Mouse (Mus musculus): ENCODE data around the gene Rasl10b.

Rasl10b gene

GRCm38 (mm10) chr11:83439426-83440060 is 30.6 kb downstream of the Rasl10b start:
- Histone ChIP-seq H3K9me3 (ENCODE audit: low read length) (peaks cover 15% of the 10 kb centered on the region), H3K4me1 (replicated peaks; ENCODE audit: low read depth, low read length) (peaks cover 22% of the 10 kb centered on the region), H3K27me3 (ENCODE audit: insufficient read depth, low read length) (peaks cover 79% of the 10 kb centered on the region), H3K4me3 (replicated peaks; ENCODE audit: low read length) (no peak overlapping the region), H3K36me3 (ENCODE audit: insufficient read depth, low read length) (no peaks in the 10 kb centered on the region)
- no peak for TF ChIP-seq POU5F1 (IDR thresholded peaks at IDR 0.05; ENCODE audit: borderline replicate concordance, low read length)
- TF ChIP-seq CTCF (conservative IDR thresholded peaks at IDR 0.05; ENCODE audit: low read length) = no peak
- TF ChIP-seq NANOG (IDR thresholded peaks at IDR 0.05; ENCODE audit: borderline replicate concordance, low read length) = no peak

GRCm38 (mm10) chr11:83440081-83441064 is 31.4 kb downstream of the Rasl10b start:
- TF ChIP-seq POU5F1 (IDR thresholded peaks at IDR 0.05; ENCODE audit: borderline replicate concordance, low read length) (no peak), NANOG (IDR thresholded peaks at IDR 0.05; ENCODE audit: borderline replicate concordance, low read length) (no peak), CTCF (conservative IDR thresholded peaks at IDR 0.05; ENCODE audit: low read length) (peak; percentile 81)
- H3K27me3 ChIP-seq (ENCODE audit: insufficient read depth, low read length) = peaks cover 80% of the 10 kb centered on the region
- H3K4me3 ChIP-seq (replicated peaks; ENCODE audit: low read length) = peak overlapping the region; percentile 84
- peaks cover 15% of the 10 kb centered on the region for H3K9me3 ChIP-seq (ENCODE audit: low read length)
- H3K36me3 ChIP-seq (ENCODE audit: insufficient read depth, low read length) = no peaks in the 10 kb centered on the region
- peaks cover 29% of the 10 kb centered on the region for H3K4me1 ChIP-seq (replicated peaks; ENCODE audit: low read depth, low read length)

DNA sequence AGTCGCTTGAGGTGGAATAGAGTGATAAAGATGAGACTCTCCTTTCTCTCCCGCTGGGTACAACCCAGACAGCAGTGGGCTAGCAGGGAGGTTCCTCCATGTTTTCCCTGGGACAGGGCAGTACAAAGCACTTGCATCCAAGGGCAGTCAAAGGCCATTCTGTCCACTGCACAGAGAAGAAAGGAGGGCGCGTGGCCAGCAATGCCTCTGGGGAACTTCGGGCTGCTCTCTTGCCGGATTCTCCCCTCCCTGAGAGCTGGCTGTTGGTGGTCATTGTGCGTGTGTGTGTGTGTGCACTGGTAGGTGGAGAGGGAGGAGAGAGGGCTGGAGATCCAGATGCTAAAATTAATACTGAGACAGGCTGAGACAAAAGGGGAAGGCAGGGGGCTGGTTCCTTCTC is 32.3 kb downstream of the Rasl10b start:
- no peak for TF ChIP-seq POU5F1 (IDR thresholded peaks at IDR 0.05; ENCODE audit: borderline replicate concordance, low read length)
- H3K36me3 ChIP-seq (ENCODE audit: insufficient read depth, low read length) = no peaks in the 10 kb centered on the region
- no peak overlapping the region for H3K4me3 ChIP-seq (replicated peaks; ENCODE audit: low read length)
- peaks cover 29% of the 10 kb centered on the region for H3K4me1 ChIP-seq (replicated peaks; ENCODE audit: low read depth, low read length)
- peaks cover 15% of the 10 kb centered on the region for H3K9me3 ChIP-seq (ENCODE audit: low read length)
- peaks cover 83% of the 10 kb centered on the region for H3K27me3 ChIP-seq (ENCODE audit: insufficient read depth, low read length)

DNA sequence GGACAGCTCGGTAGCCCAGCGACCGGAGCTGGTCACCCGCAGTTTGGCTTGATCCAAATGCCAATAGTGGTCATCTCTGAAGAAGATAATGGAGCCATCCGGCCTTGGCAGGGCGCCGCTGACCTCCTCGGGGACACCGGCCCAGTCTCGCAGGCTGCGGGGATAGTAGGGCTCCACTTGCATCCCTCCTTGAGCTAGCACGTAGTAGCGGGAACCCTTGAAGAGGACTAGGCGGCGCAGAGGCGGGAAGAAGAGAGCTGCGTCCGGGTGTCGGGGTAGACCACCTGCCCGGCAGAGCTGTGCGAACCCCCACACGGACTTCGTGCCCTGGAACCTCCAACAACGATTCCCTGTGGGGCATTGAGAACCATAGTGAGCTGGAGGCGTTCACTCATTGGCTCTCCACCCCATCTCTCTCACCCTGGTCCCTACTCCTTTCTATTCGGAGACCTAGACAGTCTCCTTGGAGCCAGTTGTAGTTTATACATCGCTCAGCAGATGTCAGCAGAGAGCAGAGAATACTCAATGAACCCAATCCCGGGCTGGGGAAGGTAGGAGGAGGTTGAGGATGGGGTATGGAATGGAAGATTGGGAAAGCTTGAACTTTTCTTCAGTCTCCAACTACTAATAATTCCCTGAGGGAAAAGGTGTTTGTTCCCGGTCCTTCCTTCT is 33.8 kb downstream of the Rasl10b start:
- TF ChIP-seq POU5F1 (IDR thresholded peaks at IDR 0.05; ENCODE audit: borderline replicate concordance, low read length) (no peak), CTCF (conservative IDR thresholded peaks at IDR 0.05; ENCODE audit: low read length) (peak; percentile 96)
- no peaks in the 10 kb centered on the region for H3K36me3 ChIP-seq (ENCODE audit: insufficient read depth, low read length)
- H3K9me3 ChIP-seq (ENCODE audit: low read length) = peaks cover 15% of the 10 kb centered on the region
- peak overlapping the region; percentile 70 for H3K4me3 ChIP-seq (replicated peaks; ENCODE audit: low read length)
- H3K4me1 ChIP-seq (replicated peaks; ENCODE audit: low read depth, low read length) = peaks cover 39% of the 10 kb centered on the region
- H3K27me3 ChIP-seq (ENCODE audit: insufficient read depth, low read length) = peaks cover 87% of the 10 kb centered on the region

DNA sequence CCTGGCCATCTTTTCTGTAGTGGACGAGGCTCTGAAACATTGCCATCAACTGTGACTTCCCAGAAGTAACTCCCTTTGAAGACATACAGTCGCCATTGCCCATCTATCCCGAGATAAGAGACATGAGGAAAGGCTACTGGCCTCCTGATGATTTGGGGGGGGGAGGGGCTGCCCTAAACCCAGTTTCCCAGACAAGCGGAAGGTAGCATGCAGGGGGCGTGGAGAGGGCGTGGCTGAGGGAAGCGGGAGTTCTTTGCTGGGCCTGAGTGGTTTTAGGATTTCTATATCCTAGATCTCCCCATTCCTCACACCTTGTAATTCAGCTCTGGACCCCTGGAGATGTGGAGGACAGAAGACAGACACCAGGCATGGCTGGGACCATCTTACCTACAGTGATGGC is 34.9 kb downstream of the Rasl10b start:
- H3K36me3 ChIP-seq (ENCODE audit: insufficient read depth, low read length) = no peaks in the 10 kb centered on the region

GRCm38 (mm10) chr11:83445001-83445400 is 36.1 kb downstream of the Rasl10b start:
- H3K4me1 ChIP-seq (replicated peaks; ENCODE audit: low read depth, low read length) = peaks cover 62% of the 10 kb centered on the region
- H3K4me3 ChIP-seq (replicated peaks; ENCODE audit: low read length) = peak overlapping the region; percentile 77
- TF ChIP-seq CTCF (conservative IDR thresholded peaks at IDR 0.05; ENCODE audit: low read length) (no peak), POU5F1 (IDR thresholded peaks at IDR 0.05; ENCODE audit: borderline replicate concordance, low read length) (no peak), NANOG (IDR thresholded peaks at IDR 0.05; ENCODE audit: borderline replicate concordance, low read length) (no peak)
- no peaks in the 10 kb centered on the region for H3K36me3 ChIP-seq (ENCODE audit: insufficient read depth, low read length)
- peaks cover 70% of the 10 kb centered on the region for H3K27me3 ChIP-seq (ENCODE audit: insufficient read depth, low read length)
- peaks cover 15% of the 10 kb centered on the region for H3K9me3 ChIP-seq (ENCODE audit: low read length)

More for the DNA sequence above, 34.9 kb downstream of the Rasl10b start:
- Histone ChIP-seq H3K4me3 (replicated peaks; ENCODE audit: low read length) (no peak overlapping the region), H3K9me3 (ENCODE audit: low read length) (peaks cover 15% of the 10 kb centered on the region), H3K4me1 (replicated peaks; ENCODE audit: low read depth, low read length) (peaks cover 50% of the 10 kb centered on the region), H3K27me3 (ENCODE audit: insufficient read depth, low read length) (peaks cover 77% of the 10 kb centered on the region)
- TF ChIP-seq NANOG (IDR thresholded peaks at IDR 0.05; ENCODE audit: borderline replicate concordance, low read length) (no peak), POU5F1 (IDR thresholded peaks at IDR 0.05; ENCODE audit: borderline replicate concordance, low read length) (no peak), CTCF (conservative IDR thresholded peaks at IDR 0.05; ENCODE audit: low read length) (no peak)

DNA sequence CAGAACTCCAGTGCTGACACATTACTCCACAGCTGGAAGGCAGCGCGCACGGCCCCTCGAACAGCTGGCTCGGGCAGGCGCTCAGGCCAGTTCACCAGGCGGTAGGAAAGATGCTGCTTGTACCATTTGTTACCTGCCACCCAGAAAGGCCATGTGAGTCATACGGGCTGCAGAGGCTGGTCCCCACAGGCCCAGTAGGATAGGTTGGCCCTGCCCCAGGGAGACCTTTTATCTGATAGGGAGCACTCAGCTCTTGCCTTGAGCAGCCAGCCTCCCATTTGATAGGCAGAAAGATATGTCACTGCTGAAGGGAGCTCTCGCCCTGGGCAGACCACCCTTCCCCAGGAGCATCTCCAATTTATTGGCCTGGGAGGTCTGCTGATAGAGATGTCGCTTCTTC is 38.7 kb downstream of the Rasl10b start:
- Histone ChIP-seq H3K4me1 (replicated peaks; ENCODE audit: low read depth, low read length) (peaks cover 70% of the 10 kb centered on the region), H3K4me3 (replicated peaks; ENCODE audit: low read length) (0 out of 2 replicates have a peak overlapping the region, but pooled peaks have one; percentile 13), H3K27me3 (ENCODE audit: insufficient read depth, low read length) (peaks cover 46% of the 10 kb centered on the region), H3K9me3 (ENCODE audit: low read length) (no peaks in the 10 kb centered on the region), H3K36me3 (ENCODE audit: insufficient read depth, low read length) (no peaks in the 10 kb centered on the region)
- no peak for TF ChIP-seq CTCF (conservative IDR thresholded peaks at IDR 0.05; ENCODE audit: low read length)
- TF ChIP-seq NANOG (IDR thresholded peaks at IDR 0.05; ENCODE audit: borderline replicate concordance, low read length) = no peak
- TF ChIP-seq POU5F1 (IDR thresholded peaks at IDR 0.05; ENCODE audit: borderline replicate concordance, low read length) = no peak

All from E14TG2a.4 (cell line).